Mouse (Mus musculus): ENCODE measurements at regions not wholly inside any gene's neighbourhood (a gene's known extent, or its start where the extent isn't known, plus 50 kb on each side); places are given as distances from the start of the nearest gene placed in this dataset.
"Not testable (repeated sequence)": the region's sequence is repeated elsewhere in the genome, so short reads cannot be mapped to it uniquely, and the experiment has no call there.

DNA sequence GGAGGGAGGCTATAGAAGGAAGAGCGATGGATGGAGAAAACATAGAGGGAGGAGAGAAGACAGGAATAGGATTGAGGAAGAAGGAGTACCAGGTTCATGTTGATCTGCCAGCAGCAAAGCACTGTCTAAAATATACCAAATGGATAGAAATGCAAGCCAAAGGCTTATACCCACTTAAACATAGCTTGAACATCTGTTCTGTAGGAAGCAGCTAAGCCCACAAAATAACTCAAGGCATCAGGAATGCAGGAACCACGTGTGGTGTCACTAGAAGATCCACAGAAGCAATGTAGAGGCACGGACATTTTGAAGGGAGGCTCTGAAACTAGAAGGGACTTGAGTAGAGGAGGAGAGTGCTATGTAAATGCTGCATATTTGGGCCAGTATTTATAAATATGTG, 78.9 kb downstream of the Smgc start:
- no peak for DNase-seq

DNA sequence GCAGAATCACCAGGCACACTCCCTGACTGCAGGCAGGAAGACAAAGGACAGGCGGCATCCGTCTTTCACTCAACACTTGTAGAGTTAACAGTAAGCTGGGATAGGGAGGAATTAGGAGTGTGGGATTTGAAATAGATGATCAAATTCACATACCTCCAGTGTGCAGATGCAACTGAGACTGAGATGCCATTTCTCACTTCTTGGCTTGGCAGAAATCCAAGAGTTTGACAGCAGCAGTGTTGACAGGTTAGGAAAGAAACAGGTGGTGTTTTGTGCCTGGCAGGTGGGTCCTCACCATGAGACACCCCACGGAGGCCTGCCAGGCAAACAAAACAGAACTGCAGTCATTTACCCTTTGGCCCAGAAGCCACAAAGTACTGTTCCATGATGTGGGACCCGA, 79.8 kb downstream of the Smgc start:
- no peak for DNase-seq

DNA sequence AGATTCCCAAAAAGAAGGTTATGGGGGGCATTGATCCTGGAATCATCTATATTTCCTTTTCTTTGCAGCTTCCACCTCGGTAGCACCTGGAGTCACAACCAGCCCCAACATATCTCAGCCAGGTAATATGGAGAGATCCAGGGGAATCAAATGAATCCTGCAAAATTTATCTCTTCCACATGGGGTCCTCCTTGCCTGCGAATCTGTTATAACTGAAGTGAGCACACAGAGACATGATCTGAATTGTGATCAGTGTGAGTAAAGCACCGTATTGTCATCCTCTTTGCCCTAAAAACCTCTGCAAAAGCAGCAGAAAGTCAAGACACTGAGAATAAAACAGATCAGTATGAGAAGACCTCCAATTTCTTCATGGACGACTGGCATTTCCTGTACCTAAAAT, 86.5 kb downstream of the Smgc start:
- DNase-seq = no peak

DNA sequence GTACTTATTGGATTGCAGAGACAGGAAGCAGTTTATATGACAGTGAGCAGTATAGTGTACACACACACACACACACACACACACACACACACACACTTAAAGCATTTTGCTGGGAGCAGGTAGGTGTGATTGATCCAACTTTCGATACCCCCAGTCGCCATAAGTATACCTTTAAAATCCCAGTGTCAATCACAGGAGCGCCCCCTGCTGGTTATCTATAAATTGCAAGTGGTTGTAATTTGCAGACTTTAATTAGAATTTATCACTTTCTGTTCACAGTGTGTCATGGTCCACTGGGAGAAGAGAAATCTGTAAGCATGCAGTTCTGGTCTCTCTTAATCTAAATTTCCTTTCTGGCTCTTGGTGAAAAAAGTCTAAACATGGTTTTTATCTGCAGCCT, 89.4 kb downstream of the Smgc start:
- DNase-seq = no peak

DNA sequence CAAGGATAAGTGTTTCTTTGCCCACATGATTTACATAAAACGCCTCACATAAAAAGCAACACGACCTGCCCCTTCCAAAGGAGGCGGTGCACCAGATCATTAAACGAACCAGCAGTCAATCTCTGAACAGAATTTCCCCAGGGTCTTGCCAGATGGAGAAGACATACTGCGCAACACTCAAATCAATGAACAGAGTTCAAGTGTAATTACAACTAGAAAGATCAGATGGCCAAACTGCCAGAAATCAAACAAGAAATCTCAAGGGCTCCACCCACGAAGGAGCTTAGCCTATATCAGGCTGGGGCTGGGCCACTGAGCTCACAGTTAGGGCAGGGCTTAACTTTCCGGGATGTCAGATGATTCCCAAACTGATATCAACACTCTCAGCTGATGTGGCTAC, 90.4 kb downstream of the Smgc start:
- no peak for DNase-seq

DNA sequence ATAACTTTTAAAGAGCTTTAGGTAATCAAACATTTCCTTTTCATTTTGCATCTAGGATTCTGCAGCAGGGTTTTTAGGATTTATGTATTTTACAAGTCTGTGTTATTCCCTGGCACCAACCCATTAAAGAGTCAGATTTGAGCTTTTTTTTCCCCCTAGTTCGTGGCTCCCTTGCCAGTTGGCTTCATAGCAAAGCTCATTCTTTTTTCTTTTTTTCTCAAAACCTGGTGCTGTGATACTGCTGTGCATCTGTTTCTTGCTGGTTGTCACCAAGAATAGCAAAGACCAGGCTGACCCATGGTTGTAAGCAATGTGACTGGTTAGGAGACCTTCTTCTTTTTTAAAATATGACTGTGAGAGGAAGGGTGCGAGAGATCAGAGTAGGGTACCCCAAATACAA, 93.7 kb upstream of the Cntn1 start:
- DNase-seq = no peak

DNA sequence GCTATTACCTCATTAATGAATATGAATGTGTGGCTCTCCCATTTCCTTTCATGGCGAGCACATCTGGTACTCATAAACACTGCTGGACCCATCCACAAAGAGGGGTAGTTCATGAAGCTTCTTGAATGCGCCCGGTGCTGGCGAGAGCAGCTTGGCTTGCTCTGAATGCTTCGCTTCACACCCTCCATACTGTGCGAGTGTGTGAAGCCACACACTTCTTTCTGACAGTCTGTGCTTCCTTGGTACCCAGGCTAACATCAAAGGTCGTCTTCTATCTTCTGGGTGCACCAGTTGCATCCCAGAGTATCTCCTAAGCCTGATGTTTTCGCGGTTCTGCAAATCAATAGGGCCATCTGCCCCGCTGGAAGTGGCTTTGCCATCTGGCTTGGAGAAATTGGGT, 85.8 kb upstream of the Cntn1 start:
- no peak for DNase-seq

DNA sequence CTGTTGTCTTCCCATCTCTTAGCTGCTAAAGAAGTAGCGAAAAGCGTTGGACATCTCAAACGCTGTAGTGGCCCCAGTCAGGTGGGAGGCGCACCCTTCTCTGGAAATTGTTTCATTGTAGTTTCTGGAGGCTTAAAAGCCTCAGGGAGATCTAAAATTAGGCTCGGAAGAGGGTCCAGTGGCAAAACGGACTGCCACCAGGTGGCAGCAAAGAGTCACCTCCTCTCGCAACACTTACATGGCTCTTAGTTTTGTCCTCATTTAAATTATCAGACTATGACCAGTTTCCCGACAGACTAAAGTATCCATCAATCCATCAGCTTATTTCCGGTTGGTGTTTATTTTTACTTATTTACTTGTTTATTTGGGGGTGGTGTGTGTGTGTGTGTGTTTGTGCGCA, 81.6 kb upstream of the Cntn1 start:
- peak; percentile 5 to 61 for DNase-seq

DNA sequence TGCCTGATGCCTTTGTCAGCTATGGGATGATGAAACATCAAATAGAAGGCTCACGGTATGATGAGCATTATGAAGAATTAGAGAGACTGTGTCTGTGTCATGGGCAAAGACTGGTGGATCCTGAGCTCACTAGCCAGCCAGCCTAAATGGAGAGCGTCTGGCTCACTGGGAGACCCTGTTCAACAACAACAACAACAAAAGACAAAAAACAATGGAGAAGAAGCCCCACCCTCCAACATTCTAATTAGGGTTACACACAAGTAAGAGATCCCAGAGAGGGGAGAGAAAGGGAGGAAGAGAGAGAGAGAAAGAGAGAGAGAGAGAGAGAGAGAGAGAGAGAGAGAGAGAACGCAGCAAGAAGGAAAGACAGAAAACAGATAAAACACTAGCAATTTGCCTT, 79.6 kb upstream of the Cntn1 start:
- DNase-seq = no peak

DNA sequence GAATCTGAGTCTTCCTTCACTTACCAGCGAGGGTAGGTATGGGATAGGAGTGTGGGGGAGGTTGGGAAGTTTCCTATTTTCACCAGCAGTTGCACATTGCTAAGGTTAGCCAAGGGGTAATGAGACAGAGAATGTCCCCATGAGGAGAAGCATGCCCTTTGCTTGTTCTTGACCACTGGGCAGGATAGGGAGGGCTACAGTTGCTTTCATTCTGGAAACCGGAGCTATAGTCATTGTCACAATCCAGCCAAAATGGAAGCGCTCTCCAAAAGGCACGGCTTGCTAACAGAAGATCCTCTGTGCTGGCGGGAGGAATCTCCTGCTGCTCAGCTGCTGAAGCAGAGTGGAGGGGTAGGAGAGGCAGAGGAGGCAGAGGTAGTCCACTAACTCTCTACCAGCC, 79.1 kb upstream of the Cntn1 start:
- DNase-seq = no peak

DNA sequence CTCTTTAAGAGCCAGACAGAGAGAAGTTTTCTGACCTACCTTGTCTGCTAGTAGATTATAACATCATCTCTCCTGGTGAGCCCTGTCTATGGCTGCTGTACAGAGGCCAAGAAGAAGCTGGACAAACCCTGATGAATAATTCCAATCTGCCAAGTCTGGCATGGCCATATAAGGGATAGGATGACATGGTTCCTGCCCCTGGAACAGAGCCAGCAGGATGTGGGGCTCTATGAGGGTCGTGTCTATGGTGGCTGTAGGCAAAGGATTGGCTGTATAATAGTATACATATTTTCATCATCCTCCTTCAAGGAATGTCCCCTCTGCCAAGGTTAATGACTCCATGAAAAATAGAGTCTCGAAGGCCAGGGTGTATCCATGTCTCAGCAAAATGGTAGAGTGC, 75.4 kb upstream of the Cntn1 start:
- DNase-seq = no peak

DNA sequence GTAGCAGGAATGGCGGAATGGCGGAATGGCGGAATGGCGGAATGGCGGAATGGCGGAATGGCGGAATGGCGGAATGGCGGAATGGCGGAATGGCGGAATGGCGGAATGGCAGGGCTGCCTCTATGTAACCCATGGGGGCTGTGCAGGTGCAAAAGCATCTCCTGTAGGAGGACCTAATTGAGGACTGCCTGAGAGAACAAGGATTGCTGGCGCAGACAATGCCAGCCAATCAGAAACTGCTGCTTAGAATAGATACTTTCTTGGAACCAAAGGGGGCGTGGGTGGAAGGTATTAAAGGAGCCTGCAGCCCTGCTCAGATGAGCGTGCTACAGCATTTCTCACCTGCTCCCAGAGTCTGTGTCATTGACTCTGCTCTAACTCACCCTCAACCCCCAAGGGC, 67.8 kb upstream of the Cntn1 start:
- DNase-seq = not testable (repeated sequence)

DNA sequence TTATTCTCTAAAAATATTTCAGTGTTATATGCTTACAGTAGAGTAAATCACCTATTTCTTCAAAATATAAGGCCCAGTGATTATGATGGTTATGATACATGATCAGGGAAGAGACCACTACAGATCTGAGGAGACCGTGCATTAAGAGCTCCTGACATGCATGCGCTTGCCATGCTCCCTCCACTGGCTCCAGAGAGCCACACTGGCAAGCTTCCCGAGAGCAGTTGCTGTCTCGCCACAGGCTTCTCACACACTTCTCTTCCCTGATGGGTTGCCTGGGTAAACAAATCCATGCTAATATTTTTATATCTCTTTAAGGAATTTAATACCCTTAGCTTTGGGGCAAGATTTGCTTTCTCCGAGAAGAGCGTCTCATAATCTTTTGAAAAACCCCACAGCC, 50.9 kb upstream of the Cntn1 start:
- no peak for DNase-seq

Data from kidney, adult 8-10 months (tissue).